Mouse (Mus musculus) heart, adult 9 months (tissue): ENCODE data around the gene 2010300C02Rik.
"Not testable (repeated sequence)": the region's sequence is repeated elsewhere in the genome, so short reads cannot be mapped to it uniquely, and the experiment has no call there.

ENCODE experiments used
- DNase-seq, 2 experiments: peaks; one replicate each; pipeline ENCODE4 v3.0.0; 2022; ENCODE audit warnings: low spot score in 2 of 2

The 2010300C02Rik gene

GRCm38 (mm10) chr1:37628749-37629148, 91.1 kb downstream of the 2010300C02Rik start:
- no peak for DNase-seq

- no peak for DNase-seq
Observed at GRCm38 (mm10) chr1:37624185-37624584, 95.7 kb downstream of the 2010300C02Rik start.

DNA sequence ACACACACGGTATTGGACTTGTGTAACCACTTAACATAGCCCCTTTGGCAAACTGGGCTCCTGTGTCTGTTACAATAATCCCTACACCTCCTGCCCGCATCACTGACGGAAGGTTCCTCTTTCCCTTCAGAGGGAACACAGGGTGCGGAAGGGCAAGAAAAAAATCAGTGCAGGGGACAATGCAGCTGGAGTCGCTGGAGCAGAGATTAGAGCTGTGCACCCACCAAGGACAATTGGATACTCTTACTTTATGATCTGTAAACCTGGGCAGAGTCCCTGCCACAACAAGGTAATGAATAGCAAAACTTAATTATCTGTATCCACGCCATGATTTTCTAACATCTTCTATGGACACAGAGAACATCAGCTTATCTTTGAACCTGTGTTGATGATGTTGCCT, 97.8 kb downstream of the 2010300C02Rik start:
- no peak for DNase-seq

- DNase-seq, result no peak
Observed at GRCm38 (mm10) chr1:37619542-37619941, 100.3 kb downstream of the 2010300C02Rik start.

GRCm38 (mm10) chr1:37617047-37617446, 102.8 kb downstream of the 2010300C02Rik start:
- no peak for DNase-seq

GRCm38 (mm10) chr1:37616569-37616968, 103.3 kb downstream of the 2010300C02Rik start:
- DNase-seq, result no peak

GRCm38 (mm10) chr1:37615290-37616040, 104.4 kb downstream of the 2010300C02Rik start:
- DNase-seq, result no peak

- DNase-seq, result no peak
Observed at GRCm38 (mm10) chr1:37614836-37615235, 105.0 kb downstream of the 2010300C02Rik start.

- DNase-seq, result no peak
Observed at GRCm38 (mm10) chr1:37614130-37614529, 105.8 kb downstream of the 2010300C02Rik start.

DNA sequence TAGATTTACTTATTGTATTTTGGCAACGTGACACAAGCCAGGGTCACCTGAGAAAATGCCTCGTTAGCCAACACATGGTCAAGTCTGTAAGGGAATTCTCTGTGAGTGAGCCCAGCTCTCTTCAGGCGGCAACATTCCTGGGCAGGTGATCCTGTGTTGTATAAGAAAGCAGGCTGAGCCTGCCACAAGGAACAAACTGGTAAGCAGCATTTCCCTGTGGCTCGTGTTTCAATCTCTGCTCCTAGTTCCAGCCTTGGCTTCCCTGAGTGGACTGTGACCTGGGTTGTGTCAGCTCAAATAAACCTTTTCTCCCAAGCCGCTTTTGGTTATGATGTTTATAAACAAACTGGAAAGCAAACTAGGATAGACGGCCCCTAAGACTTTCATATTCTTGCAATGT, 108.9 kb downstream of the 2010300C02Rik start:
- DNase-seq, result no peak

GRCm38 (mm10) chr1:37610242-37610641, 109.6 kb downstream of the 2010300C02Rik start:
- no peak for DNase-seq

GRCm38 (mm10) chr1:37605694-37606093, 114.2 kb downstream of the 2010300C02Rik start:
- DNase-seq, result not testable (repeated sequence)

GRCm38 (mm10) chr1:37603206-37603605, 116.7 kb downstream of the 2010300C02Rik start:
- DNase-seq, result no peak

- peak in 1 of 2 experiments; percentile 29 for DNase-seq
Observed at GRCm38 (mm10) chr1:37602268-37602667, 117.6 kb downstream of the 2010300C02Rik start.

DNA sequence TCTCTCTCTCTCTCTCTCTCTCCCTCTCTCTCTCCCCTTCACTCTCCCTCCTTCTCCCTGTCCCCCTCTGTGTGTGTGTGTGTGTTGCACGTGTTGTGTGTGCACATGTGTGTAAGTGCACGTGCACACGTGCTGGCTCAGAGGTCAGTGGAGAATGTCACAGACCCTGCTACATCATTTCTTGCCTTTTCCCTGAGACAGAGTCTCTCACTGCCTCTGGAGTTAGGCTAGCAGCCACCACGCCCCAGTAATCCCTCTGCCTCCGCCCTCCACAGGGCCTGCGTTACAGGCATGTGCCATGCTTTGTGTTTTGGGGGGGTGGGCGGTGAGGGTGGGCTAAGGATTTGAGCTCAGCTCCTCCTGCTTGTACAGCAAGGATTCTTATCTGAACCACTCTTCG, 118.4 kb downstream of the 2010300C02Rik start:
- DNase-seq, result no peak

DNA sequence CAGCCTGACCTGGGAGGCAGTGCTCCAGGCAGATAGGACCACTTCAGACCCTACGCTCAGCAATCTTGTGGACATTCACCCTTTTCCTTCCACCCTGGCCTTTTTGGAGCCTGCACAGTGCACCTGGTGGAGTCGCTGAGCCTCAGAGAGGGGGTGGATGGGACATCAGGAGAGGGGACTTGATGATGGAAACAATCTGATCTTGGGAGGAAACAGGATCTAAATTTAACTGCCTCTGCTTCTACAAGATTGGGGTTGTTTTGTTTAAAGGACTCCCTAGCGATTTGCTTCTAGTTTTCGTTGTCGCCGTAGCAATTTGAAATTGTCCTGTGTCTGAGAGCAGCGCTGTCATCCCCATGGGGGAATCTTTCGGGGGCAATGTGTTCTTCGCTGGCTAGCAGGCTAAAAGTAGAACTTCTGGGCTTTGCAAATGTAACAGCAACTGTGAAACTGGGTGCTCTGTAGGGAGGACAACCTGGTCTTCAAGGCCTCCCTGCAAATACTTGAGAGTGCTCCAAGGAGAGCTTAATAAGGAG, 119.2 kb downstream of the 2010300C02Rik start:
- peak; percentile 39 to 61 for DNase-seq

GRCm38 (mm10) chr1:37598986-37599385, 120.9 kb downstream of the 2010300C02Rik start:
- DNase-seq, result no peak

GRCm38 (mm10) chr1:37594812-37595211, 125.1 kb downstream of the 2010300C02Rik start:
- not testable (repeated sequence) for DNase-seq

- DNase-seq, result peak; percentile 86 to 88
Observed at GRCm38 (mm10) chr1:37585809-37586480, 133.9 kb downstream of the 2010300C02Rik start.

DNA sequence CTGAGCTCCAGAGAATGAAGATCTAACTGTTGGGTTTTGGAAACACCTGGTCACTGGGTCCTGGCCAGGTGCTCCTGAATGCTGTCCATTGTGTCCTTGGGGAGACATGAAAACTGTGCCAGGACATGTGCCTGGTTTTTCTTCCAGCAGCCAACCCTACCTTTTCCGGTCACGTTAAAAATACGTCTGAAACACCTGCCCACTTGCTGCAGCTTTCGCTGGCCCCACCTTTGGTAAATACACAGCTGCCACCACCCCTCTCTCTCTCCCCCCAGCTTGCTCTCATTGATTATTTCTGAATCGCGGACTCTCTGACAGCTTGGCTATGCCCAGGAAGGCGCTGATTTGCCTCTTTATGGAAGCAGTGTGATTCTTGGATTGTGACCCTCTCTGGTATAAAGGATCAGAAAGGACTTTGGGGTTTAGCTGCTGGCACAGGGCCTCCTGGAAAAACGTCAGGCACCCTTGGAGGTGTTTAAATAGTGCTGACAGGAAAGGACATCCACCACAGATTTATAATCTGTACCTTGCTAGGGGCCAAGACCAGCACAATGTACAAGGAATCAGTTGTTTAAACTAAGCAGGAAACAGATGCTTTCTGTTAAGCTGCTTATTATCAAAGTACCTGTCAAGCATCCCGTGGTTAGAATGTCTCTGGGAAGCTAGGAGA, 136.0 kb downstream of the 2010300C02Rik start:
- DNase-seq, result no peak

DNA sequence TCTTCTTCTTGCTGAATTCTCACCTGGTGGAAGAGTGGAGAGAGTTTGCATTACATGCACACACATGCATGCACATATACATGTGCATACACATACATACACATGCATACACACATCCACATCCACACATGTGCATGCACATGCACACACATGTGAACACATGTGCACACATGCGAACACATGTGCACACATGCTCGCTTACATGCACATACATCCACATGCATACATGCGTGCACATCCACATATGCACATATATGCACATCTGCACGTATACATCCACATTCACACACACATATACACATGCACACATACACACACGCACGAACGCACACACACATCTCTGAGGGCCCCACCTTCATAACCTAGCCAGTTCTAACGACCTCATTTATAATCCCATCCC, 136.7 kb downstream of the 2010300C02Rik start:
- no peak for DNase-seq

GRCm38 (mm10) chr1:37579686-37580085, 140.2 kb downstream of the 2010300C02Rik start:
- no peak for DNase-seq
